8 mouse cellular contexts compared by ENCODE assay signal in genomic region chr10:81633253-81634099, GRCm38 (mm10). TPM values are rescaled to one million over a fixed set of nuclear protein-coding genes. Genes with fewer than 3 reads are reported as not detected.
DNase-seq lines count a peak whose midpoint lies in the region; ATAC-seq lines count a peak whose summit lies in the region.

No protein-coding gene starts in this region.

- H3K27ac ChIP-seq in embryonic facial prominence, embryonic 13.5 days = peak overlapping the region; percentile 75
- peak overlapping the region; percentile 81 for H3K27ac ChIP-seq in limb, embryonic 13.5 days
- peak overlapping the region; percentile 70 for H3K27ac ChIP-seq in midbrain, embryonic 15.5 days

- peak; percentile 88 for ATAC-seq in embryonic facial prominence, embryonic 13.5 days (ENCODE audit: insufficient number of reproducible peaks, insufficient read depth, low FRiP score, low TSS enrichment, low read depth)
- ATAC-seq in limb, embryonic 13.5 days (ENCODE audit: low FRiP score, low read depth) = peak; percentile 95
- peak; percentile 87 for ATAC-seq in midbrain, embryonic 15.5 days (replicated peaks)

- H3K9me3 ChIP-seq in embryonic facial prominence, embryonic 13.5 days = no peaks in the 10 kb centered on the region
- H3K9me3 ChIP-seq in limb, embryonic 13.5 days = no peaks in the 10 kb centered on the region
- no peaks in the 10 kb centered on the region for H3K9me3 ChIP-seq in midbrain, embryonic 15.5 days

- peak overlapping the region; percentile 51 for H3K4me3 ChIP-seq in embryonic facial prominence, embryonic 13.5 days
- H3K4me3 ChIP-seq in limb, embryonic 13.5 days = peak overlapping the region; percentile 52
- H3K4me3 ChIP-seq in midbrain, embryonic 15.5 days = peak overlapping the region; percentile 48

- peak overlapping the region; percentile 78 for H3K4me2 ChIP-seq in embryonic facial prominence, embryonic 13.5 days
- peak overlapping the region; percentile 77 for H3K4me2 ChIP-seq in limb, embryonic 13.5 days (replicated peaks)
- peak overlapping the region; percentile 77 for H3K4me2 ChIP-seq in midbrain, embryonic 15.5 days

- no peaks in the 10 kb centered on the region for H3K36me3 ChIP-seq in embryonic facial prominence, embryonic 13.5 days
- H3K36me3 ChIP-seq in limb, embryonic 13.5 days = no peaks in the 10 kb centered on the region
- H3K36me3 ChIP-seq in midbrain, embryonic 15.5 days (replicated peaks) = no peaks in the 10 kb centered on the region

- peak; percentile 93 for DNase-seq in 416B (ENCODE audit: low read depth)
- peak; percentile 59 to 68 for DNase-seq in adrenal gland, postnatal 4 days (ENCODE audit: low spot score in 2 of 2)
- DNase-seq in heart, adult 8-10 months (ENCODE audit: low spot score) = peak; percentile 62
- DNase-seq in kidney, adult 8-10 months = peak; percentile 86 to 89
- peak; percentile 70 to 78 for DNase-seq in spleen, adult 18-20 months

- H3K9ac ChIP-seq in embryonic facial prominence, embryonic 13.5 days = peak overlapping the region; percentile 75
- H3K9ac ChIP-seq in limb, embryonic 13.5 days = peak overlapping the region; percentile 72
- peak overlapping the region; percentile 51 for H3K9ac ChIP-seq in midbrain, embryonic 15.5 days

- no peaks in the 10 kb centered on the region for H3K27me3 ChIP-seq in embryonic facial prominence, embryonic 13.5 days
- H3K27me3 ChIP-seq in limb, embryonic 13.5 days = no peaks in the 10 kb centered on the region
- 0 out of 2 replicates have a peak, but pooled peaks cover 17% of the 10 kb centered on the region for H3K27me3 ChIP-seq in midbrain, embryonic 15.5 days (replicated peaks)

- 3% methylated on average over 37 of the region's 37 CpGs for WGBS in embryonic facial prominence, embryonic 13.5 days
- WGBS in limb, embryonic 13.5 days = 2% methylated on average over 37 of the region's 37 CpGs
- WGBS in midbrain, embryonic 15.5 days = 2% methylated on average over 37 of the region's 37 CpGs

- peaks cover 12% of the 10 kb centered on the region for H3K4me1 ChIP-seq in embryonic facial prominence, embryonic 13.5 days
- peaks cover 19% of the 10 kb centered on the region for H3K4me1 ChIP-seq in limb, embryonic 13.5 days
- peaks cover 16% of the 10 kb centered on the region for H3K4me1 ChIP-seq in midbrain, embryonic 15.5 days

RNA-seq across cellular contexts. Expression of gene Ankrd24, which starts 5.1 kb away (rescaled TPM):
- 10 to 100 TPM; 38.7 to 50.5 TPM for total RNA-seq in adrenal gland, postnatal 4 days (2021)
- polyA plus RNA-seq in embryonic facial prominence, embryonic 13.5 days (2015; fragmentation: Nextera tagmentation; extraction: Ambion mirVana) = 13.6 and 14.5 TPM in 2 replicates
- total RNA-seq in heart, adult 8-10 months (2022) = 10 to 100 TPM in 1 of 4 experiments, 1 to 10 TPM in 3; 7.3 to 12.4 (median 8.5) TPM
- polyA plus RNA-seq in limb, embryonic 13.5 days (2015; fragmentation: Nextera tagmentation; extraction: Ambion mirVana) = 11.6 and 12.1 TPM in 2 replicates
- polyA plus RNA-seq in midbrain, embryonic 15.5 days (2015; fragmentation: Nextera tagmentation; extraction: Ambion mirVana) = 19.1 and 20.2 TPM in 2 replicates

RNA-seq across cellular contexts. Expression of gene Sirt6, which starts 5.9 kb away (rescaled TPM):
- total RNA-seq in adrenal gland, postnatal 4 days (2021) = 10 to 100 TPM; 40.1 to 40.7 TPM
- 52.7 and 54.9 TPM in 2 replicates for polyA plus RNA-seq in embryonic facial prominence, embryonic 13.5 days (2015; fragmentation: Nextera tagmentation; extraction: Ambion mirVana)
- total RNA-seq in heart, adult 8-10 months (2022) = 1 to 10 TPM; 6.8 to 8.4 (median 7.3) TPM
- 60.3 and 61.9 TPM in 2 replicates for polyA plus RNA-seq in limb, embryonic 13.5 days (2015; fragmentation: Nextera tagmentation; extraction: Ambion mirVana)
- 60.1 and 60.4 TPM in 2 replicates for polyA plus RNA-seq in midbrain, embryonic 15.5 days (2015; fragmentation: Nextera tagmentation; extraction: Ambion mirVana)

RNA-seq across cellular contexts. Expression of gene Gm10778, which starts 15.4 kb away (rescaled TPM):
- total RNA-seq in adrenal gland, postnatal 4 days (2021) = 1 to 10 TPM; 3.0 to 3.9 TPM
- 5.7 and 7.3 TPM in 2 replicates for polyA plus RNA-seq in embryonic facial prominence, embryonic 13.5 days (2015; fragmentation: Nextera tagmentation; extraction: Ambion mirVana)
- 1 to 10 TPM; 1.8 to 2.2 (median 2.1) TPM for total RNA-seq in heart, adult 8-10 months (2022)
- 5.1 and 5.3 TPM in 2 replicates for polyA plus RNA-seq in limb, embryonic 13.5 days (2015; fragmentation: Nextera tagmentation; extraction: Ambion mirVana)
- 6.6 and 6.9 TPM in 2 replicates for polyA plus RNA-seq in midbrain, embryonic 15.5 days (2015; fragmentation: Nextera tagmentation; extraction: Ambion mirVana)

RNA-seq across cellular contexts. Expression of gene BC025920, which starts 27.4 kb away (rescaled TPM):
- 1 to 10 TPM; 1.1 to 2.1 TPM for total RNA-seq in adrenal gland, postnatal 4 days (2021)
- polyA plus RNA-seq in embryonic facial prominence, embryonic 13.5 days (2015; fragmentation: Nextera tagmentation; extraction: Ambion mirVana) = 1.3 and 2.0 TPM in 2 replicates
- 1 to 10 TPM; 2.3 to 4.4 (median 3.0) TPM for total RNA-seq in heart, adult 8-10 months (2022)
- polyA plus RNA-seq in limb, embryonic 13.5 days (2015; fragmentation: Nextera tagmentation; extraction: Ambion mirVana) = 1.3 and 1.5 TPM in 2 replicates
- 1.8 and 2.0 TPM in 2 replicates for polyA plus RNA-seq in midbrain, embryonic 15.5 days (2015; fragmentation: Nextera tagmentation; extraction: Ambion mirVana)

RNA-seq across cellular contexts. Expression of gene Tle6, which starts 32.6 kb away (rescaled TPM):
- total RNA-seq in adrenal gland, postnatal 4 days (2021) = 10 to 100 TPM; 12.8 to 20.2 TPM
- polyA plus RNA-seq in embryonic facial prominence, embryonic 13.5 days (2015; fragmentation: Nextera tagmentation; extraction: Ambion mirVana) = 12.8 and 17.2 TPM in 2 replicates
- 10 to 100 TPM in 1 of 4 experiments, 1 to 10 TPM in 3; 6.8 to 12.7 (median 9.3) TPM for total RNA-seq in heart, adult 8-10 months (2022)
- polyA plus RNA-seq in limb, embryonic 13.5 days (2015; fragmentation: Nextera tagmentation; extraction: Ambion mirVana) = 13.8 and 18.4 TPM in 2 replicates
- 6.7 and 8.0 TPM in 2 replicates for polyA plus RNA-seq in midbrain, embryonic 15.5 days (2015; fragmentation: Nextera tagmentation; extraction: Ambion mirVana)

Comparison
In these comparisons a context has a peak if more than half of its experiments do, and no peak if none do; other contexts are left out.
1. Peak in every context shown above with its lines: DNase-seq, ATAC-seq, H3K4me3 ChIP-seq and H3K27ac ChIP-seq.